Mouse (Mus musculus): ENCODE data around the gene Gpat3.

GRCm38 (mm10) chr5:100861140-100861539, 15.6 kb downstream of the Gpat3 start:
- TF ChIP-seq CTCF (IDR thresholded peaks at IDR 0.05; ENCODE audit: low read depth, low read length) (no peak), POLR2A (IDR thresholded peaks at IDR 0.05; ENCODE audit: extremely low read depth, insufficient read depth, low read length) (no peak)
